Mouse (Mus musculus) G1E (cell line): ENCODE data around the gene Dusp18. TPM values are rescaled to one million over a fixed set of nuclear protein-coding genes. Genes with fewer than 3 reads are reported as not detected.
A peak's percentile ranks its signal among the peaks of the same experiment; 100 is the strongest.

Source experiments
- ATAC-seq: 2 replicates; pipeline ENCODE4 v1.8.0; 2016; ENCODE audit warnings: mild to moderate bottlenecking; ENCODE audit not compliant: insufficient number of reproducible peaks, poor library complexity, low FRiP score, severe bottlenecking; ENCODE audit errors: extremely low read depth
- DNase-seq: peaks from one replicate; pipeline ENCODE4 v3.0.0; 2012; ENCODE audit warnings: low spot score
- H3K27me3 ChIP-seq: 2 replicates; pipeline ENCODE4 v1.6.1; 2012; ENCODE audit warnings: mild to moderate bottlenecking, low read length, inconsistent platforms; ENCODE audit not compliant: insufficient read depth
- H3K36me3 ChIP-seq: replicated peaks from 2 replicates; pipeline ENCODE3; 2012; ENCODE audit warnings: mild to moderate bottlenecking, inconsistent platforms
- H3K4me1 ChIP-seq: 2 replicates; pipeline ENCODE4 v1.6.1; 2012; ENCODE audit warnings: low read depth, low read length, inconsistent platforms, mixed read lengths; ENCODE audit not compliant: insufficient read depth
- H3K4me3 ChIP-seq: 2 replicates; pipeline ENCODE4 v1.5.1; 2012; ENCODE audit warnings: low read depth, mild to moderate bottlenecking, inconsistent platforms, low read length, moderate library complexity, mixed read lengths
- H3K9me3 ChIP-seq: replicated peaks from 2 replicates; pipeline ENCODE4 v1.6.1; 2012; ENCODE audit warnings: inconsistent platforms
- CTCF ChIP-seq: IDR thresholded peaks from 2 replicates; pipeline ENCODE4 v1.5.1; 2012; ENCODE audit warnings: low read depth, low read length, inconsistent platforms, mixed read lengths
- GATA1 ChIP-seq: IDR thresholded peaks from 2 replicates; pipeline ENCODE4 v1.6.1; 2012; ENCODE audit warnings: borderline replicate concordance, low read length, inconsistent platforms, mixed read lengths
- GATA2 ChIP-seq: IDR thresholded peaks from 2 replicates; pipeline ENCODE4 v1.6.1; 2012; ENCODE audit warnings: low read depth, low read length, inconsistent platforms, borderline replicate concordance
- POLR2AphosphoS5 ChIP-seq: IDR thresholded peaks from 2 replicates; pipeline ENCODE4 v1.6.1; 2012; ENCODE audit warnings: low read depth, low read length, inconsistent platforms; ENCODE audit not compliant: insufficient replicate concordance
- TAL1 ChIP-seq: conservative IDR thresholded peaks from 2 replicates; pipeline ENCODE4 v1.6.1; 2012; ENCODE audit warnings: low read depth, low read length, inconsistent platforms, mixed read lengths
- polyA plus RNA-seq: library from polyadenylated mRNA; stranded (reverse); fragments of >175 nt; gene quantifications from 2 replicates; pipeline ENCODE4 v1.2.3, GENCODE M21; 2012
- total RNA-seq, 2 experiments: library from RNA; stranded (forward) in 1 of 2; stranded (reverse) in 1 of 2; fragments of 200-1000 nt in 1 of 2; fragments of >200 nt in 1 of 2; fragmentation: Nextera tagmentation in 1 of 2; gene quantifications; 2 replicates each; pipeline ENCODE4 v1.2.3; 2014 to 2017

The Dusp18 gene
- total and polyA plus RNA-seq, 3 experiments = 0.11 TPM; not detected in 2

- DNase-seq (peak; percentile 28), ATAC-seq (no peak)
- TF ChIP-seq POLR2AphosphoS5 (no peak), GATA1 (no peak), TAL1 (no peak), GATA2 (no peak), CTCF (peak; percentile 74)
Measured at GRCm38 (mm10) chr11:3879836-3880235, 15.2 kb upstream of the Dusp18 start.

GRCm38 (mm10) chr11:3883711-3884110 is 11.3 kb upstream of the Dusp18 start:
- Histone ChIP-seq H3K9me3 (no peaks in the 10 kb centered on the region), H3K36me3 (no peaks in the 10 kb centered on the region), H3K4me3 (no peak overlapping the region), H3K4me1 (peaks cover 4% of the 10 kb centered on the region; the same call in 1 of the 2 replicates), H3K27me3 (peaks cover under 1% of the 10 kb centered on the region; the same call in 1 of the 2 replicates)
- no peak for TF ChIP-seq GATA1
- DNase-seq = no peak
- ATAC-seq = no peak

More at GRCm38 (mm10) chr11:3879836-3880235, 15.2 kb upstream of the Dusp18 start:
- no peaks in the 10 kb centered on the region for H3K4me1 ChIP-seq
- H3K4me3 ChIP-seq = no peak overlapping the region
- H3K9me3 ChIP-seq = no peaks in the 10 kb centered on the region
- peaks cover 4% of the 10 kb centered on the region; the same call in 1 of the 2 replicates for H3K27me3 ChIP-seq
- no peaks in the 10 kb centered on the region for H3K36me3 ChIP-seq

GRCm38 (mm10) chr11:3887331-3887730 is 7.7 kb upstream of the Dusp18 start:
- ATAC-seq = no peak
- H3K4me1 ChIP-seq = peaks cover 4% of the 10 kb centered on the region; the same call in 1 of the 2 replicates

GRCm38 (mm10) chr11:3893970-3894369 is 1.1 kb upstream of the Dusp18 start:
- TF ChIP-seq POLR2AphosphoS5 (no peak), GATA2 (no peak), CTCF (no peak), TAL1 (no peak), GATA1 (no peak)
- ATAC-seq (no peak), DNase-seq (no peak)
- H3K36me3 ChIP-seq = no peaks in the 10 kb centered on the region
- H3K4me3 ChIP-seq = no peak overlapping the region
- H3K9me3 ChIP-seq = no peaks in the 10 kb centered on the region
- no peaks in the 10 kb centered on the region for H3K27me3 ChIP-seq
- no peaks in the 10 kb centered on the region for H3K4me1 ChIP-seq

More at GRCm38 (mm10) chr11:3887331-3887730, 7.7 kb upstream of the Dusp18 start:
- no peaks in the 10 kb centered on the region for H3K9me3 ChIP-seq
- no peak for DNase-seq
- H3K36me3 ChIP-seq = no peaks in the 10 kb centered on the region
- H3K27me3 ChIP-seq = no peaks in the 10 kb centered on the region
- no peak for TF ChIP-seq CTCF
- TF ChIP-seq GATA2 = no peak
- TF ChIP-seq TAL1 = no peak
- TF ChIP-seq GATA1 = no peak
- TF ChIP-seq POLR2AphosphoS5 = no peak
- H3K4me3 ChIP-seq = no peak overlapping the region

- Histone ChIP-seq H3K4me3 (no peak overlapping the region), H3K27me3 (0 out of 2 replicates have a peak, but pooled peaks cover 2% of the 10 kb centered on the region), H3K36me3 (no peaks in the 10 kb centered on the region), H3K4me1 (0 out of 2 replicates have a peak, but pooled peaks cover 2% of the 10 kb centered on the region), H3K9me3 (no peaks in the 10 kb centered on the region)
- no peak for TF ChIP-seq POLR2AphosphoS5
- TF ChIP-seq TAL1 = no peak
- TF ChIP-seq GATA2 = no peak
- TF ChIP-seq GATA1 = no peak
- TF ChIP-seq CTCF = no peak
- no peak for DNase-seq
- ATAC-seq = no peak
Measured at GRCm38 (mm10) chr11:3895458-3895857, 418 bp downstream of the Dusp18 start.

- H3K27me3 ChIP-seq = 0 out of 2 replicates have a peak, but pooled peaks cover 2% of the 10 kb centered on the region
- H3K36me3 ChIP-seq = no peaks in the 10 kb centered on the region
- no peak overlapping the region for H3K4me3 ChIP-seq
- DNase-seq (no peak), ATAC-seq (no peak)
- no peak for TF ChIP-seq TAL1
- no peak for TF ChIP-seq GATA1
- no peak for TF ChIP-seq CTCF
- no peak for TF ChIP-seq POLR2AphosphoS5
- no peak for TF ChIP-seq GATA2
- no peaks in the 10 kb centered on the region for H3K9me3 ChIP-seq
- H3K4me1 ChIP-seq = 0 out of 2 replicates have a peak, but pooled peaks cover 2% of the 10 kb centered on the region
Measured at GRCm38 (mm10) chr11:3895933-3896332, 893 bp downstream of the Dusp18 start.

- no peak overlapping the region for H3K4me3 ChIP-seq
- H3K4me1 ChIP-seq = 0 out of 2 replicates have a peak, but pooled peaks cover 2% of the 10 kb centered on the region
- DNase-seq (no peak), ATAC-seq (no peak)
- TF ChIP-seq POLR2AphosphoS5 (no peak), GATA2 (no peak), CTCF (no peak), TAL1 (no peak), GATA1 (no peak)
- H3K36me3 ChIP-seq = no peaks in the 10 kb centered on the region
- no peaks in the 10 kb centered on the region for H3K9me3 ChIP-seq
- peaks cover 5% of the 10 kb centered on the region; the same call in 1 of the 2 replicates for H3K27me3 ChIP-seq
Measured at GRCm38 (mm10) chr11:3900296-3900695, 5.3 kb downstream of the Dusp18 start.
